Mouse (Mus musculus): ENCODE data around the gene Cnih3. TPM values are rescaled to one million over a fixed set of nuclear protein-coding genes. Genes with fewer than 3 reads are reported as not detected.

Gene Cnih3
- polyA plus RNA-seq, 1 experiment from 2014 or later = 0.13 TPM

DNA sequence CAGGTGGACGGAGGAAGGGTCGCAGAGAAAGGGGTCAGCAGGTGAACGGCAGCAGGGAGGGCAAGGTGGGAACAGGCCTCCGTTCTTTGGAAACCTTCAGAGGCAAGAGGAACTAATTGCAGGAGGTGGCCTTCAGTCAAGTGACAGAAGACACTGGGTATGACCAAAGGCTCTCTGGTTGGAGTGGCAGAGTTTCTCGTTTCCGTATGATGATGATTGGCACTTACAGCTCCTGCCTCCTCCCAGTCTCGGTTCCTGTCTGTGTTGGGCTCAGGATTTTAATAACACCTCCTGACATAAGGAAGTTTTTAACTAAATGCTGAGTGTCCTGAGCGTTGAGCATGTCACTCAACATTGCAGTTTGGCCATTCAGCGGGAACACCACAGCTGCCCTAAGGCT lies 57.3 kb downstream of the Cnih3 start:
- DNase-seq (ENCODE audit: low spot score) = no peak
- Histone ChIP-seq H3K4me3 (replicated peaks; ENCODE audit: low read depth, low read length) (no peak overlapping the region), H3K27me3 (ENCODE audit: insufficient read depth, low read length) (0 out of 2 replicates have a peak, but pooled peaks cover 2% of the 10 kb centered on the region), H3K27ac (no peak overlapping the region), H3K9me3 (replicated peaks; ENCODE audit: low read length) (no peaks in the 10 kb centered on the region), H3K9ac (ENCODE audit: low read depth, low read length) (no peak overlapping the region), H3K4me1 (replicated peaks; ENCODE audit: insufficient read depth, low read length) (no peaks in the 10 kb centered on the region), H3K36me3 (ENCODE audit: insufficient read depth, low read length) (no peaks in the 10 kb centered on the region), H3K4me2 (ENCODE audit: low read length) (no peak overlapping the region)
- no peak for TF ChIP-seq CTCF (IDR thresholded peaks at IDR 0.05; ENCODE audit: low read depth)
- no peak for ATAC-seq (replicated peaks; ENCODE audit: low FRiP score, low read depth)
- 75% methylated on average over 9 of the region's 9 CpGs for WGBS

DNA sequence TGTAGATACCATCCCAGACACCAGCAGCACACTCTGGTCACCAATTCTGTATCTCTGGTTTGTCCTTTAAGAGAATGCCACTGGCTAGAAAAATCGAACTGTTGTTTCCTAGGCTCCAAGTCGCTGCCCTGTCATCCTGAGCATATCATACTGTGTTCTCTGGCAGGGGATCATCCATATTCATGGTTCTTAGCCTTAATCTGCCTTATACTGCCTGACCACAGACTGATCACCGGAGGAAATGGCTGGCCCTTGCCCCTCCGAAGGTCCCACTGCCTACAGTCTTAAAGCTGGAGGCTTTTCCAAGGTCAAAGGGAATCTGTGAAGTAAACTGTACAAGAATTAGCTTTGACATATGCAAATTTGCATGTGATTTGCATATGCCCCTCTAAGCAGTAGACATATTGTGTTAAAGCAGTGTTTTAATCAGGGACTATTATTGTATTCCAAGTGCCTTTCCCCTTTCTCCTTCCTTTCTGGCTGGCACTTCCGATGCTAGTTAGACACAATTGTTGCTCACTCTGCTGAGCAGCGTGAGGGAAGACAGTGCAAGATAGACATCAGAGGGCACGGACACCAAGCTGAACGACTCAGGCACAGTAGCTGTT lies 58.3 kb downstream of the Cnih3 start:
- Histone ChIP-seq H3K36me3 (ENCODE audit: insufficient read depth, low read length) (no peaks in the 10 kb centered on the region), H3K4me3 (replicated peaks; ENCODE audit: low read depth, low read length) (no peak overlapping the region), H3K9me3 (replicated peaks; ENCODE audit: low read length) (no peaks in the 10 kb centered on the region), H3K27ac (no peak overlapping the region), H3K4me2 (ENCODE audit: low read length) (no peak overlapping the region), H3K4me1 (replicated peaks; ENCODE audit: insufficient read depth, low read length) (no peaks in the 10 kb centered on the region), H3K27me3 (ENCODE audit: insufficient read depth, low read length) (no peaks in the 10 kb centered on the region), H3K9ac (ENCODE audit: low read depth, low read length) (no peak overlapping the region)
- ATAC-seq (replicated peaks; ENCODE audit: low FRiP score, low read depth) = no peak
- WGBS = 75% methylated on average over 8 of the region's 8 CpGs
- no peak for DNase-seq (ENCODE audit: low spot score)
- TF ChIP-seq CTCF (IDR thresholded peaks at IDR 0.05; ENCODE audit: low read depth) = no peak

DNA sequence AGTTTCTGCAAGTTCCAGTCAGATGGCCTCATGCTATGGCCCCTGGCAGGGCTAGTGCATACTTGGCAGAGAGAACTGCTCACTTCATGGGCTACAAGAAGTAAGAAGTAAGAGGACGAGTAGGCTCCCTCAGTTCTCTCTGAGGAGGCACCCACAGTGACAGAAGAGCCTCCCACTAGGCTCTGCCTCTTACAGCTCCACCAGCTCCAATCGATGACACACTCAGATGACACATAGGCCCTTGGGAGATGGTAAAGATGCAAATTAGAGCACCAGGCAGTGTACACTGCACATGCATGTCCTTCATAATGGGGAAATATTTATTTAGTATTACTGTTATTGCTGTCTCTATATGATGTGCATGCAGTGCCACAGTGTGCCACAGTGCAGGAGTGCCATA lies 62.6 kb downstream of the Cnih3 start:
- WGBS = 68% methylated on average over 2 of the region's 2 CpGs
- H3K36me3 ChIP-seq (ENCODE audit: insufficient read depth, low read length) = no peaks in the 10 kb centered on the region
- DNase-seq (ENCODE audit: low spot score) (no peak), ATAC-seq (replicated peaks; ENCODE audit: low FRiP score, low read depth) (no peak)
- no peak overlapping the region for H3K4me3 ChIP-seq (replicated peaks; ENCODE audit: low read depth, low read length)
- no peak overlapping the region for H3K27ac ChIP-seq
- no peak overlapping the region for H3K4me2 ChIP-seq (ENCODE audit: low read length)
- H3K9me3 ChIP-seq (replicated peaks; ENCODE audit: low read length) = no peaks in the 10 kb centered on the region
- no peaks in the 10 kb centered on the region for H3K27me3 ChIP-seq (ENCODE audit: insufficient read depth, low read length)
- H3K9ac ChIP-seq (ENCODE audit: low read depth, low read length) = no peak overlapping the region
- no peak for TF ChIP-seq CTCF (IDR thresholded peaks at IDR 0.05; ENCODE audit: low read depth)
- peaks cover 3% of the 10 kb centered on the region; the same call in 1 of the 2 replicates for H3K4me1 ChIP-seq (replicated peaks; ENCODE audit: insufficient read depth, low read length)

DNA sequence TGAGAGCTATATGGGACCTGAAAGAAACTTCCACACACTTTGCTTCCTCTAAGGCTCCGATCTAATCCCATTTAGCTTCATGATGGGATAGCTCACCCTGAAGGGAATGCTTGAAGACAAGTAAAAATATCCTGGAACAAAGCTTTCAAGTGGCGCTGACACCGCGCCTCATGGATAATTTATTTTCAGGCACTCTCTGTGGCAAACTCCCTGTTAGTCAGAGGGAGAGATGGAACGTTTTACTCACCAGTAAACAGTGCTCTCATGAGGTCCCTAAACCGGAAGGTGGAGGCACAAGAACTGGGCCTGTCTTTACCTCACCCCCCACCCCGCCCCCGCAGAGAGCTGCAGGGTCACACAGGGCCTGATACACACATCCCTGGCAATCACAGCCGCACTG lies 64.4 kb downstream of the Cnih3 start:
- Histone ChIP-seq H3K4me1 (replicated peaks; ENCODE audit: insufficient read depth, low read length) (peaks cover 8% of the 10 kb centered on the region; the same call in 1 of the 2 replicates), H3K9me3 (replicated peaks; ENCODE audit: low read length) (no peaks in the 10 kb centered on the region), H3K27ac (no peak overlapping the region), H3K36me3 (ENCODE audit: insufficient read depth, low read length) (no peaks in the 10 kb centered on the region), H3K27me3 (ENCODE audit: insufficient read depth, low read length) (no peaks in the 10 kb centered on the region), H3K9ac (ENCODE audit: low read depth, low read length) (no peak overlapping the region), H3K4me2 (ENCODE audit: low read length) (no peak overlapping the region), H3K4me3 (replicated peaks; ENCODE audit: low read depth, low read length) (no peak overlapping the region)
- no peak for TF ChIP-seq CTCF (IDR thresholded peaks at IDR 0.05; ENCODE audit: low read depth)
- ATAC-seq (replicated peaks; ENCODE audit: low FRiP score, low read depth) (no peak), DNase-seq (ENCODE audit: low spot score) (no peak)
- 52% methylated on average over 9 of the region's 9 CpGs for WGBS

DNA sequence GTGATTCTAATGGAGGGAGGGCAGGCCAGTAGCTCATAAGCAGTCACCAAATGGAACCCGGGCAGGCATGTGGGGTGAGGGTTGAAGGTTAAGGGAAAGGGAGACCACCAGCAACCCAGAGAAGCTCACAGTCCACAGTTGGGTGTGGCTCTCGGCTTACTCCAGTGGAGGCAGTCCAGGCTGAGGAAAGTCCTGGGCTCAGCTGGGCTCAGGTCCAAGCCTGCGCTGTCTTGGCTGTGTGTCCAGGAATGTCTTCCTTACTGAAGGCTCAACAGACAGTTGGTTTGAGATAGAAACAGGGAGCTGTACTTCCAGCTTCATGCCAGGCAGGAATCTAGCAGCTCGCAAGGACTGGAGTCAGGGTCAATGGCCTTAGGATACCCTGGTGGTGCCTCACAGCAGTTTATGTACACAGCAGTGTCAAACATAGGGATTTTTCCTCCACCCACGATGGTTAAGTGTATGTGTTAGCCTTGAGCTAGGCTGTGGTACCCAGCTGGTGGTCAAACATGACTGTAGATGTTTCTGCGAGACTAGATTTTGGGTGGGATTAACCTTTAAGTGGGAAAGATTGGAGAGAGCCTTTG lies 65.6 kb downstream of the Cnih3 start:
- Histone ChIP-seq H3K9me3 (replicated peaks; ENCODE audit: low read length) (no peaks in the 10 kb centered on the region), H3K36me3 (ENCODE audit: insufficient read depth, low read length) (no peaks in the 10 kb centered on the region), H3K9ac (ENCODE audit: low read depth, low read length) (no peak overlapping the region), H3K27ac (no peak overlapping the region), H3K4me1 (replicated peaks; ENCODE audit: insufficient read depth, low read length) (peaks cover 8% of the 10 kb centered on the region; the same call in 1 of the 2 replicates), H3K4me2 (ENCODE audit: low read length) (no peak overlapping the region), H3K4me3 (replicated peaks; ENCODE audit: low read depth, low read length) (no peak overlapping the region), H3K27me3 (ENCODE audit: insufficient read depth, low read length) (no peaks in the 10 kb centered on the region)
- ATAC-seq (replicated peaks; ENCODE audit: low FRiP score, low read depth) = no peak
- TF ChIP-seq CTCF (IDR thresholded peaks at IDR 0.05; ENCODE audit: low read depth) = no peak
- DNase-seq (ENCODE audit: low spot score) = no peak
- WGBS = 66% methylated on average over 6 of the region's 6 CpGs

DNA sequence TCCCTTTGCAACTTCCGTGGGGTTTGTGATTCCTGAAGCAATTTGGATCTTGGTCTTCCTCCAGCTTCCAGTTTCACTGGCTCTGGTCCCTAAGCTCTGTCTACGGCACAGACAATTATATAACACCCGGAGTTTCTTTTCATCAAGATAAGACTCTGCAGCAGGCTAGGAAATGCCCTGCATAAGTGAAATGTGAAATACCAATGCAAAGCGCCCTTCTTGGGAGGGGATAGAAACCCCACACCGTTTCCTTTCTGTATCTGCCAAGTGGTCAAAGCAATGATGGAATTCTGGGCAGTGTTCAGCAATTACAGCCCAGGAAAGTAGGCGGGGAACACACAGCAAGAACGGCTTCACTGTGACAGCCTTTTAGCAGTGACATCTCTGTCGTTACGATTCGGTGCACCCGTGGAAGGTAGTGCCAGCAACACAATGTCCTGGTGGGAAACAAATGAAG lies 67.7 kb downstream of the Cnih3 start:
- H3K4me3 ChIP-seq (replicated peaks; ENCODE audit: low read depth, low read length) = no peak overlapping the region
- H3K9ac ChIP-seq (ENCODE audit: low read depth, low read length) = no peak overlapping the region
- no peaks in the 10 kb centered on the region for H3K36me3 ChIP-seq (ENCODE audit: insufficient read depth, low read length)
- peaks cover 8% of the 10 kb centered on the region; the same call in 1 of the 2 replicates for H3K4me1 ChIP-seq (replicated peaks; ENCODE audit: insufficient read depth, low read length)
- H3K9me3 ChIP-seq (replicated peaks; ENCODE audit: low read length) = no peaks in the 10 kb centered on the region
- H3K4me2 ChIP-seq (ENCODE audit: low read length) = no peak overlapping the region
- WGBS = 37% methylated on average over 11 of the region's 11 CpGs
- ATAC-seq (replicated peaks; ENCODE audit: low FRiP score, low read depth) (no peak), DNase-seq (ENCODE audit: low spot score) (no peak)
- H3K27ac ChIP-seq = no peak overlapping the region
- no peaks in the 10 kb centered on the region for H3K27me3 ChIP-seq (ENCODE audit: insufficient read depth, low read length)
- no peak for TF ChIP-seq CTCF (IDR thresholded peaks at IDR 0.05; ENCODE audit: low read depth)

Measured in kidney, postnatal 0 days (tissue).